ENCODE assay signal across 9 mouse cellular contexts in the genomic region with DNA sequence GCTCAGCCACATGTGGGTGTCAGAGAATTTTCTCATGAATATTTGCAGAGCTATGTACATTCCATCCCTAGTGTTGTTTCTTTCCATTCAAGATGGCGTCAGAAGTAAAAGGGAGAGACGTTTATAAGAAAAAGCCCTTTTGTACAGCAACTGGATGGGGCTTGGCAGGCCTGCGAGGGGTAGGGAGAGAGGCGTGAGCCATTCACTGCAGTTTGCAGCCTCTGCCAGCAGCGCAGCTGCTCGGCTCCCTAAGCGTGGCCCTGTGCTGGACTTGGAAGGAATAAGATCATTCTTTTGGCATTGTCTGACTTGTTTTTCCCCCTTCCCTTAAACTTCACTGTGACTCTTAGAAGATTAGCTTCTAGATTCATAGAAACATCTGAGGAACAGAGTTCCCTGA. TPM values are rescaled to one million over a fixed set of nuclear protein-coding genes. Genes with fewer than 3 reads are reported as not detected.
DNase-seq lines count a peak whose midpoint lies in the region; ATAC-seq lines count a peak whose summit lies in the region.
"Had no signal": no experiment of that assay in that cellular context is flagged by ENCODE, and none has a peak within 500 bp of the region (broad histone marks: within the 10 kb centered on the region; RNA-seq: fewer than 3 reads in every experiment).

No protein-coding gene starts in this region.

- WGBS in heart, embryonic 10.5 days: 82% methylated on average over 7 of the region's 7 CpGs

- H3K27me3 ChIP-seq in heart, embryonic 10.5 days (ENCODE audit: insufficient read depth, poor library complexity, severe bottlenecking): no peaks in the 10 kb centered on the region
- H3K27me3 ChIP-seq: neural tube, embryonic 13.5 days had no signal

- ATAC-seq in frontal cortex, adult (ENCODE audit: low TSS enrichment): no peak

- H3K36me3 ChIP-seq in heart, embryonic 10.5 days: peaks cover 6% of the 10 kb centered on the region; the same call in 1 of the 2 replicates

- no peak overlapping the region for H3K4me3 ChIP-seq in heart, embryonic 10.5 days
- H3K4me3 ChIP-seq: neural tube, embryonic 13.5 days had no signal

- no peak overlapping the region for H3K27ac ChIP-seq in heart, embryonic 10.5 days
- H3K27ac ChIP-seq: neural tube, embryonic 13.5 days had no signal

- no peaks in the 10 kb centered on the region for H3K9me3 ChIP-seq in heart, embryonic 10.5 days
- H3K9me3 ChIP-seq: neural tube, embryonic 13.5 days had no signal

- H3K4me1 ChIP-seq in heart, embryonic 10.5 days: no peaks in the 10 kb centered on the region
- H3K4me1 ChIP-seq: neural tube, embryonic 13.5 days had no signal

- peak; percentile 99 for DNase-seq in heart, adult 11 months
- DNase-seq in heart, embryonic 10.5 days (ENCODE audit: low spot score): no peak
- DNase-seq in right cerebral cortex, adult 18-20 months: peak; percentile 15
- no peak for DNase-seq in right cerebral cortex, postnatal 25 days
- DNase-seq in kidney, postnatal 4 days: peak; percentile 62 to 72
- peak; percentile 77 to 80 for DNase-seq in urinary bladder, postnatal 4 days (ENCODE audit: low spot score in 2 of 2)
- no peak for DNase-seq in adrenal gland, adult 2 months

RNA-seq across cellular contexts. Expression of a gene that starts 14.9 kb away (rescaled TPM):
- 1.7 and 2.3 TPM in 2 replicates for polyA plus RNA-seq in heart, embryonic 10.5 days (2016; fragmentation: Nextera tagmentation; extraction: Ambion mirVana)
- total RNA-seq in adrenal gland, adult 2 months (2021): 1 to 10 TPM; 8.7 to 9.0 TPM
- 5.1 and 5.9 TPM in 2 replicates for polyA plus RNA-seq in adrenal gland, adult 2 months (2012; rRNA removed)

RNA-seq across cellular contexts. Expression of a gene that starts 34.5 kb away (rescaled TPM):
- 21.0 and 21.3 TPM in 2 replicates for polyA plus RNA-seq in heart, embryonic 10.5 days (2016; fragmentation: Nextera tagmentation; extraction: Ambion mirVana)
- total RNA-seq in adrenal gland, adult 2 months (2021): 10 to 100 TPM; 17.9 to 21.6 TPM
- 5.8 and 7.6 TPM in 2 replicates for polyA plus RNA-seq in adrenal gland, adult 2 months (2012; rRNA removed)

RNA-seq across cellular contexts. Expression of a gene that starts 34.7 kb away (rescaled TPM):
- polyA plus RNA-seq in heart, embryonic 10.5 days (2016; fragmentation: Nextera tagmentation; extraction: Ambion mirVana): 27.4 and 28.5 TPM in 2 replicates
- 10 to 100 TPM in 1 of 2 experiments, 1 to 10 TPM in 1; 9.4 to 12.6 TPM for total RNA-seq in adrenal gland, adult 2 months (2021)
- polyA plus RNA-seq in adrenal gland, adult 2 months (2012; rRNA removed): 0.61 and 0.95 TPM in 2 replicates

Comparison
In these comparisons a context has a peak if more than half of its experiments do, and no peak if none do; other contexts are left out.
1. DNase-seq: peak in heart, adult 11 months (single experiment), right cerebral cortex, adult 18-20 months (single experiment), kidney, postnatal 4 days (2 of 2) and urinary bladder, postnatal 4 days (2 of 2); none in heart, embryonic 10.5 days (single experiment), right cerebral cortex, postnatal 25 days (single experiment) and adrenal gland, adult 2 months (single experiment).
2. RNA of a gene that starts 34.7 kb away (polyA plus RNA-seq): 27.4 to 28.5 TPM in heart, embryonic 10.5 days; 0.61 to 0.95 TPM in adrenal gland, adult 2 months; every median in the first group is over 10 times any median in the second.